Mouse (Mus musculus): ENCODE measurements around the gene Gpr174. TPM values are rescaled to one million over a fixed set of nuclear protein-coding genes. Genes with fewer than 3 reads are reported as not detected.

The Gpr174 gene
- polyA plus RNA-seq, 1 experiment from 2014 or later: not detected

- no peaks in the 10 kb centered on the region for H3K9me3 ChIP-seq (ENCODE audit: low read depth, low read length)
- H3K4me3 ChIP-seq (ENCODE audit: low read depth, low read length): no peak overlapping the region
- WGBS: 56% methylated on average over 3 of the region's 3 CpGs
- no peak overlapping the region for H3K4me2 ChIP-seq
- peak; percentile 2 for DNase-seq
- H3K27me3 ChIP-seq (ENCODE audit: insufficient read depth, low read length): no peaks in the 10 kb centered on the region
- no peak for ATAC-seq (ENCODE audit: insufficient read depth)
- H3K4me1 ChIP-seq (ENCODE audit: insufficient read depth): no peaks in the 10 kb centered on the region
- no peak overlapping the region for H3K9ac ChIP-seq
- H3K27ac ChIP-seq (ENCODE audit: low read depth): no peak overlapping the region
- no peak for TF ChIP-seq CTCF (IDR thresholded peaks at IDR 0.05; ENCODE audit: low read depth)
- H3K36me3 ChIP-seq (ENCODE audit: insufficient read depth): no peaks in the 10 kb centered on the region
Measured at GRCm38 (mm10) chrX:107329849-107330248, 74.2 kb downstream of the Gpr174 start.

GRCm38 (mm10) chrX:107336609-107337008 is 80.9 kb downstream of the Gpr174 start:
- H3K4me1 ChIP-seq (ENCODE audit: insufficient read depth): no peaks in the 10 kb centered on the region
- no peak overlapping the region for H3K27ac ChIP-seq (ENCODE audit: low read depth)
- H3K9ac ChIP-seq: no peak overlapping the region
- H3K4me3 ChIP-seq (ENCODE audit: low read depth, low read length): no peak overlapping the region
- WGBS: 85% methylated on average over 1 of the region's 1 CpGs
- no peaks in the 10 kb centered on the region for H3K27me3 ChIP-seq (ENCODE audit: insufficient read depth, low read length)
- no peak for TF ChIP-seq CTCF (IDR thresholded peaks at IDR 0.05; ENCODE audit: low read depth)
- no peak overlapping the region for H3K4me2 ChIP-seq
- DNase-seq: no peak
- no peaks in the 10 kb centered on the region for H3K36me3 ChIP-seq (ENCODE audit: insufficient read depth)
- ATAC-seq (ENCODE audit: insufficient read depth): no peak
- H3K9me3 ChIP-seq (ENCODE audit: low read depth, low read length): no peaks in the 10 kb centered on the region

GRCm38 (mm10) chrX:107341980-107342379 is 86.3 kb downstream of the Gpr174 start:
- 55% methylated on average over 3 of the region's 3 CpGs for WGBS

More at GRCm38 (mm10) chrX:107341980-107342379, 86.3 kb downstream of the Gpr174 start:
- Histone ChIP-seq H3K9ac (no peak overlapping the region), H3K27me3 (ENCODE audit: insufficient read depth, low read length) (no peaks in the 10 kb centered on the region), H3K4me3 (ENCODE audit: low read depth, low read length) (no peak overlapping the region), H3K27ac (ENCODE audit: low read depth) (no peak overlapping the region), H3K9me3 (ENCODE audit: low read depth, low read length) (no peaks in the 10 kb centered on the region), H3K4me2 (no peak overlapping the region), H3K36me3 (ENCODE audit: insufficient read depth) (no peaks in the 10 kb centered on the region), H3K4me1 (ENCODE audit: insufficient read depth) (no peaks in the 10 kb centered on the region)
- no peak for DNase-seq
- TF ChIP-seq CTCF (IDR thresholded peaks at IDR 0.05; ENCODE audit: low read depth): no peak
- ATAC-seq (ENCODE audit: insufficient read depth): no peak

Other genes starting within 250 kb of the Gpr174 start
- gene P2ry10, start 167.4 kb upstream of the Gpr174 start, polyA plus RNA-seq (2014; fragmentation: Nextera tagmentation; extraction: Ambion mirVana): not detected in 2 replicates
- 0.21 and 0.24 TPM in 2 replicates for gene P2ry10b, start 107.0 kb upstream of the Gpr174 start, polyA plus RNA-seq (2014; fragmentation: Nextera tagmentation; extraction: Ambion mirVana)
- 268 and 294 TPM in 2 replicates for gene Itm2a, start 147.5 kb downstream of the Gpr174 start, polyA plus RNA-seq (2014; fragmentation: Nextera tagmentation; extraction: Ambion mirVana)

Measured in lung, embryonic 14.5 days (tissue).